Mouse (Mus musculus) hindlimb bud, embryonic 11.5 days (tissue): ENCODE results near the gene Kcnip1.

Source experiments
- DNase-seq: peaks from one replicate; pipeline ENCODE4 v3.0.0-alpha.2; 2012; ENCODE audit warnings: low read depth, low spot score; ENCODE audit errors: extremely low spot score

Gene Kcnip1

GRCm38 (mm10) chr11:33586614-33587013, 406.3 kb downstream of the Kcnip1 start:
- no peak for DNase-seq

DNA sequence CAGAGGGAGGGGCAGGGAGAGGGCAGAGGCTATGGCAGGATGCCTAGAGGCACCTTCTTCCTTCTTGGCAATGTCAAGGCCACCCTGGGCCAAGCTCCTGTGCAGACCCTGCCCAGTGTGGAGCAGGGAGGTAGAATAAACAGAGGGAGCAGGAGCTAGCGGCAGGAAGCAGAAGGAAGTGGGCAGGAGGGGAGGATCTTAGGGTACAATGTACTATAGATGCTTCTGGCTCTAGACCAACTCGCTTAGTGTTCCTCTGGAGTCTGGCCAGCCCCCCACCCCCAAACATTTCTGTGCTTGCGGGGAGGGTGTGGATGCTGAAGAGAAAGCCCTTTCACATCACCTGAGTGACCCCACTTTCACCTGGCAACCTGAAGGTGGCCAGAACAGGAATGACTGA, 413.3 kb downstream of the Kcnip1 start:
- no peak for DNase-seq
